Mouse (Mus musculus) adrenal gland, postnatal 4 days (tissue): Measurements from ENCODE around the gene Ptprn2. TPM values are rescaled to one million over a fixed set of nuclear protein-coding genes. Genes with fewer than 3 reads are reported as not detected.

ENCODE experiments used
- DNase-seq, 2 experiments: peaks; one replicate each; pipeline ENCODE4 v3.0.0; 2021 to 2022; ENCODE audit warnings: low spot score in 2 of 2, mixed read lengths in 2 of 2
- total RNA-seq, 2 experiments: library from RNA; stranded (reverse); gene quantifications; 2 replicates each; pipeline ENCODE4 v1.2.3; 2021

Gene Ptprn2
- total RNA-seq, 2 experiments from 2014 or later, result 22.2 to 28.1 TPM

DNA sequence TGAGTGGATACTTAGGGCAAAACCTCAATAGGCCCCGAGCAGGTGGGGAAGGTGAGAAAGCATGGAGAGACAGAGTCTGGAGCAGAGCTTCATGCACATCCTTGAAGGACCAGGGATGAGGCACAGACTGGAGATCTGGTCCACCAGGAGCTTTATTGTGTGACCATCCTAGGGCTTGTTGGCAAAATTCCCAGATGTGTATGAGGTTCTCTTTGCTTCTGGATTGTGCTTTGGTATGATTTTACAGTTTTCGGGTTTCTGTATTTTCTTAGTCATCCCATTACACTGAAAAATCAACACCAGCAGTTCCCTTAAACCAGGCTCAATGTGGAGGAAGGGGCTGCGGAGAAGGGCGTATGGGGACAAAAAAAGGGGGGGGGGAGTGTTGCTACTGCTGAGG, 621.2 kb downstream of the Ptprn2 start:
- DNase-seq, result no peak

DNA sequence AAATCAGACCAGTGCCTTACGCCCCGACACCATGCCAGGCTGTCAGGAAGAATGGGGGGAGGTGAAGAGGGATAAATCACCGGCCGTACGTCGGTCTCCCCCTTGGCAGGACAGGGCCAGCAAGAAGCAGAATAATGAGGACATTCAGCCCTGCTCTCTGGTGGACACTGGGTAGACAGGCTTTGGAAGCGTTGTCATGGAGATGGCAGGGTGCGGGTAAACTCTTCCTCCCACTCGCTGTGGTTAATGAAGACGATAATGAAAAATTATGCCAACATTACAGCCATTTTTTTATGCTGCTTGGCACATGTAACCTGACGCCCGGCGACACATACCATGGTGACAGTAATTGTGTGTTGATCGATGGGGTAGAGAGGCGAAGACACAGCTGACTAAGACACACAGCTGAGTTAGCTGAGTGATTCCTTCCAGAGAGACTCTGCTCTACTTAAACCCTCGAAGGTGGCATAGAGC, 621.7 kb downstream of the Ptprn2 start:
- no peak for DNase-seq

DNA sequence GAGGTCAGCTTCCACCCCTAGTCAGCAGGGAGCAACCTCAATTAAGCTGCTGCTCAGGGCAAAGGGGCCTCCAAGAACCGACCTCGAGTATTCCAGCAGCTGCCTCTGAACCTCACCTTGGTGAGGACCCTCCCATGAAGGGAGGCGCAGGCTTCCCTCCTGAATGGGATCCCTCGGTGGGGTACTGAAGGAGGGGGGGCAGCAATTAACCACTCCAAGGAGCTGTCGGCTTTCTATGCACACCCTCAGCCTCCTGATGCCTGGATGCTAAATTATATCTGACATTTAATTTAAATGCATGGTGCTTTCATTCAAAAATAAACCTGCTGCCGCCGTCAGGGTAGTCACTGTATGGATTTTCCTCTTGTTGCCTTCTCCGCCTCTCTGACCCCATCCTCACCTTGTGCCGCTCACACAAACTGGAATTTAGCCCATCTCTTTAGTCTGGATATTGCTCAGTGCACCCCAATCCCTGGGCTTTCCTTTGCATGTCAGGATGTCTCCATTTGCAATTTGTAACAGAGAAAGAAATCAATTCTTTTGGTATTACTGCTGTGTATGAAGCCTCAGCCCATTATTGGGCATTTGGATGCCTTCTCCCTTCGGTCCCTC, 629.8 kb downstream of the Ptprn2 start:
- DNase-seq, result no peak

DNA sequence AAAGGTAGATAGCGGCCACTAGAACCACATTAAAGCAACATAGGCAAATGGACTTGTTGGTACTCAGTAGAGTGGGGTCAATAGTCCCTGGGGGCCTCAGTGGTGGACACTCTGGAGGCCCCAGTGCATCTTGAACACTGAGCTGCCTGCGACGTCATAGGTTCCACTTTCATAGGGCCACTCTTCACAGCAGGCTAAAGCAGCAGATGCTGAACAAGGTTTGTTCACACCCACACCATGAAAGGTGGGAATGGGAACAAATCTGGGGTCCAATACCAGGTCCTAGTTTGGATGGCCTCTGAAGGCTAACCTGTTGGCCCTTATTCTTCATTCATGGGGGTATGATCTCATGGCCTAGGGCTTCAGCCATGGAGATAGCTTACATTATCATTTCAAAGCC, 641.6 kb downstream of the Ptprn2 start:
- no peak for DNase-seq

DNA sequence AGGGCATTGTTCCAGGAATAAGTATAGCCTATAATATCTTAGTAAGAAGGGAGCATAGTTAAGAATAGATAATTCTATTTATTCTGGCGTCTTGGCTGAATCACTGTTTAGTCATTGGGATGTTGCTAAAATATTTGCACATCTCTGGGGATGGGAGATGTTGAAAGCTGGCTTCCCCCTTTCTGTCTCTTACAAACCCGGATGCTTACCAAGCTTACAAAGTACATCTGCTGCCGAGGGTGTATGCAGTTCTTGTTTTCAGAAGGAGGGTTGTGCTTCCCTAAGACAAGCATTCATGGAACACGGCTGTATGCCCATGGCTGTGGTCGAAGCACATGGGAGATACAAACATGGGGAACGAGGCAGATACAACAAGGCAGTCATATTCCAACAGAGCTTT, 642.0 kb downstream of the Ptprn2 start:
- DNase-seq, result no peak

DNA sequence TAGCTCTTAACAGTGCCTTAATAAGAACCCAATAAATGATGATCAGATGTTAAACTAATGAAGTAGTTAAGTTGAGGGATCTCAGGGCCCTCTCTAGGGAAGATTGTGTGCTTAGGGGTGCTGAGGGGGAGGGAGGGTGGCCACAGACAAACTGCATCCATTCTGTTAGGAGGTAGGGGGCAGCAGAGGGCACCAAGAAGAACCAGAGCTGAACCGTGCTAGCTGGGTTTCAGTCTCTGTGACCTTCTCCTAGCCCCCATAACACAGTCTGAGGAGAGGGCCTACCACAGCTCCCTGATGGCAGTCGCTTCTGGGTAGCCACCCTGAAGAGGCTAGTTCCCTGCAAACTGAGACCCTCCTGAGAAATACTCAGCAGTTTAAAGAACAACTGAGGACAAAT, 646.6 kb downstream of the Ptprn2 start:
- no peak for DNase-seq

DNA sequence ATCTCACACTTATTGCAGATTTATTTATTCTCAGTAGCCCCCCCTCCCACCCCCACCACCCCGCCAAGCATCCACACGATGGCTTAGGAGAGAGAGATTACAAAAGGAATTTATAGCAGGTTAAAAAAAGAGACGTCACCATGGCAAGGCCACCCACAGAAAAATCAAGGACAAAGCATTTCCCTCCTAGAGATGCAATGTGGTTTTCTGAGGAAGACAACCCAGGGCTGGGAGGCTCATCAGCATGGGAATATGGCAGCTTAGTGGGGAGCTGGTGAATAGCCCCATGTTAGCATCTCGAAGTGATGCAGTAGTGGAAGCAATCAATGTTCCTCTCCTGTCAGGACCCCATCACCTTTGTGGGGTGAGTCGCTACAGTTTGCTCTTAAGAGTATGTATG, 649.7 kb downstream of the Ptprn2 start:
- DNase-seq, result no peak

DNA sequence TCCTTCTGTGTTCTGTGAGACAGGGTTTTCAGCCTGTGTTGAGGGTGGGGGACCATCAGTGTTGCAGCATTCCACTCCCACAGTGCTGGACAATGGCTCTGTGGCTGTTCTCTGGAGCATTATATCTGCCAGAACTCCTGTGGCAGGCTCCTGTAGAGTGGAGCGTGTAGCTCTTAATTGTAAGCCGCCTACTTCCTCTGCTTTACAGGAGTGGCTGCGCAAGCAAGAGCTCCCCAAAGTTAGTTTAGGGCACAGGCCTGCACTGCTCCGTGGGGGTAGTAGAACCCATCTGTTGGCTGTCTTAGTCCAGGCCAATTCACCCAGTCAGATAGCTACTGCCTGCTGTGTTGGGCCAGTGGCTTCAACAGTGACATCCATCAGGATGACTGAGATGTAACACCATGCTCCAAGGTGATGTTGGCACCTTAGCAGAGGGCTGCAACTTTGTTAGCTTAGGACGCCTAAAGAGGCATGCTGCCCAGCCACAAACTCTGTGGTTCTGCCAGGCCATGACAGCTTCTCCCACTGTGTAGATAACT, 651.0 kb downstream of the Ptprn2 start:
- DNase-seq, result no peak

DNA sequence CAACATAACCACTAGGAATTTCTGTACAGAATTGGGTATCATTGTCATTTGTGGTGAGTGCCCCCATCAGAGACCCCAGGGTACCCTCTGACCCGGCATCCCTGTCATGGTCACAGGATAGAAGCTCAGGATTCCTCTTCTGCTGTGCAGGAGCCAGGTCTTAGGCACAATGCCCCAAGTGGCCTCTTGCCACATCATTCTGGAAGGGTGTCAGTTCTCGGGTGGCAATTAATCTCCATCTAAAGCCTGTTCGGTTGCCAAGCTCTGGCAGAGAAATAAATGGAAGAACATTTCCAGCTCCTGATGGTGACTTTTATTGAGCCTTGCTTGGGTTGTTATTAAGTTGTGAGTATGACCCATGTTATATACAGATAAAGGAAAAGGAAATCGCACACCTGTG, 655.4 kb downstream of the Ptprn2 start:
- no peak for DNase-seq

DNA sequence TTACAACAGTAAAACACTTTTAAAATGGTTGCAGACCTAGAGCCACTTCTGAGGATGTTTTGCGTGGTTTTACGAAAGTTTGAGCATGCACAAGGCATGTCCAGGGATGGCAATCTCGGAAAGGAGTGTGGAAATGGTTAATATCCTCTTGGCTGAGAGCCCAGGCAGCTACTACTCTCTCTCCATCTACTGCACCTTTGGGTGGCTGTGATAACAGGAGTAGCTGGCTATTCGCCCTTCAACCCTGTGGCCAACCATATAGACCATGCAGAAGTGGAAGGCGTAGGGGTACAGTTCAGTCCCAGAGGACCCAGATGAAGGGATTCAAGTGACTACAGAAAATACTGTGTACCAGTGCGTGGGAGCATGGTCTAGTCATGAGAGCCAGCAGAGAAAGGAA, 655.9 kb downstream of the Ptprn2 start:
- no peak for DNase-seq

DNA sequence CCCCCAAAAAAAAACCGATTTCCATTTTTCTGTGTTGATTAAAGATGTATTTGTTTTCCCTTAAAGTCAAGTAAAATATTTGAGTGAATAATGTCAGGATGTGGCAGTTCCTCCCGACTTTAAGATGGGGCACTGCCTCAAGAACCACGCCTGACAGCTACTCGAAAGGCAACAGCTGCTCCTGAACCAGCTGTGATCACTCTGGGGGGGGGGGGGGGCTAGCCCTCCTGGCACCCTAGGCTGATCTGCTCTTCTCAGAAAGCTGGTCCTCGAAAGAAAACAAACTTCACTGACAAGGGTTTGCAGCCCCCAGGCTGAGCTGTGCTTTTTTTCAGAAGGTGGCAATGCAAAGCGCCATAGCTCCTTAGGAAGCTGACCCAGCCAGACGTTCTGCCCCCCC, 663.7 kb downstream of the Ptprn2 start:
- no peak for DNase-seq

DNA sequence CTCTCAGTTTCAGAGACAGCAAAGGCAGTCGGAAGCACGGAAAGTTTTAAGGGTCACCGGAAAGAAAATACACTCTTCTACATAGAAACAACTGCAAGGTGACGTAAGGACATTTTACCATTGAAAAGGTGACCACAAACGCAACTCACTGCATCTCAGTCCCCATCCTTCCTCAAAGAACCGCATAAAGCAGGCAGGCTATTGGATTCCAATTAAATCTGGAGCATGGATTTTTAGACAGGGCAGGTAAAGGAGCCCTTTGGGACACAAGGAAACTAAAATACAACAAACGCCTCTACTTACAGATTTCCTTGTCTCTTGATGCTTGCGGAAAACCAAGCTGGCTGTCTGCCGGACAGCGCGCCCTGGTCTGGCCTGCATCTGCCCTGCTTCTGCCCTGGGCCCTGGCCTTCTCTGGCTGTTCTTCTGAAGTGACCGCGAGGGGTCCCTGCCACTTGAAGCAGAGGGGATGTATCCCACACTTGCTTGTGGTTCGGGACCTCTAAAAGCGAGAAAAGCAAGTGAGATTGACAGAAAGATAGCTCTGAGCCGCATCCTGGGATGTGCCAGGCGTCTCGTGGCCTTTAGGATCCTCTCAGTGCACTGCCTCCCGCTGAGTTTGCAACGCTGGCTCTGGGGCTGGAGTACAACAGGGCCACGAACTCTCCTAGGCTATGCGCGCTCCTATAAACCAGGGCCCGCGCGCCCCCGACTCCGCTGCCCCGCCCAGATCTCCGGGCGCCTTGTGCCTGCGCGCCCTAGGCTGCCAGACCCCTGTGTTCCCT, 665.3 kb downstream of the Ptprn2 start:
- DNase-seq, result no peak

DNA sequence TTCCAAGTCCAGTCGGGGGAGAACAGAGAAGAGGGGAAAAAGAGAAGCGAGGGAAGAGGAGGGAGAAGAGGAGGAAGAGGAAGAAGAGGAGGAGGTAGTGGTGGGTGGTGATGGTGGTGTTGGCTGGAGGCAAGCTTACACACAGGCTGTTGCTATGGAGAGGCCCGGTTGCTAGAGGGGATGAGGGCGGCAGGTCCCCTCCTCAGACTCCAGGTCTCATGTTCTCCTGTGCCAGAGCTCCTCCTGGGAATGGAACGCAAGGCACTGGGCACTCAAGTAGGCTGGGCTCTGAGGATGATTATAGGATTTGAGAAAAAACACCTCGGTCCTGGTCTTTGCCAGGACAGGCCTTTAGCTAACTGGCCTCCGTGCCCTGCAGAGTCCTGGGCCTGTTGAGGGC, 666.1 kb downstream of the Ptprn2 start:
- no peak for DNase-seq

DNA sequence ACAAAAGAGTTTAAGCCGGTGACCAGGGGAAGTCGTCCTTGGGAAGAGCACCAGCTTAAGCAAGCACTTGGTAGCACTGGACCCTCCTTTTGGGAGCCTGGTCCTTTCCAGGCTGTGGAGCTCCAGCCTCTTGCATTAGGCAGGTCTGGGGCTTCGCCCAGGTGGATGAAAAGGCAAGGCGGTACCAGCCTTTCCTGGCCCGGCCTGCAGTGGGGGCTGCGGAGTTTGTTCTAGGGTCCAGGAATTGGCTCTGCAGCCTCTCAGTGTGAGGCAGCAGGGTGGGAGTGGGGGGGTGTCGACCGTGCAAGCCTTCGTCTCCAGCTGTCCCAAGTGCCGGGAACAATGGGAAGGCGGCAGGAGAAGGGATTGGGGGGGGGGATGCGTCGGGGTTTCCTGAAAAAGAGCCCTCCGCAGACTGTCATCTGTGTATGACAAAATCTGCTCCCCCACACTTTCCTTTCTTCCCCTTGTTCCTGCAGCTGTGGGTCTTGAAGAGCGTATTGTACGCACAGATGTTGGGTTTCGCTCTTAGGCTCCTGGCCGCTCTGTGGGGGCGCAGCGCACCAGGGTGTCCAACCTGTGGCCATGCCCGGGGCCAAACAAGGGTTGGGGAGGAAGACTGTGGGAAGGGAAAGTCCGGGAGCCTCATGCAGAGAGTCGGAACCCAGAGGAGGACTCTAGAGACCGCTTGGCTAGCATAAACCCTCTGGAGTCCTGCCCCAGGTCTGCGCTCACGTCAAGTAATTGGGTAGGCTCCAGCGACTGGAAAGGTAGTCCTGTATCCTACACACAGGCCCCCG, 667.0 kb downstream of the Ptprn2 start:
- no peak for DNase-seq

DNA sequence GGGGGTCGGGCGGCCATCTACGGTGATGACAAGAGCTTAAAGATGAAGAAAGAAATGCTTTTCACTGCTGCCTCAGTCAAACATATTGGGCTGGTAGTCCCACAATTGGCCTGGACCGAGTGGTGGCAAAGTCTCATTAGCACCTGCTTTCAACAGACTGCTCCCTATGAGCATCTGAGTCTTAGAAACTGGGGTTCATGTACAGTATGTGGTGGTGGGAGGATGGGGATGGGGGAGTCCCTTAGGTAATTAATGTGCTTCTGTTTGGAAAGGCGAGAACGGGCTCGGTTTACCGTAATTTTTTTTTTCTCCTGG, 667.6 kb downstream of the Ptprn2 start:
- no peak for DNase-seq

DNA sequence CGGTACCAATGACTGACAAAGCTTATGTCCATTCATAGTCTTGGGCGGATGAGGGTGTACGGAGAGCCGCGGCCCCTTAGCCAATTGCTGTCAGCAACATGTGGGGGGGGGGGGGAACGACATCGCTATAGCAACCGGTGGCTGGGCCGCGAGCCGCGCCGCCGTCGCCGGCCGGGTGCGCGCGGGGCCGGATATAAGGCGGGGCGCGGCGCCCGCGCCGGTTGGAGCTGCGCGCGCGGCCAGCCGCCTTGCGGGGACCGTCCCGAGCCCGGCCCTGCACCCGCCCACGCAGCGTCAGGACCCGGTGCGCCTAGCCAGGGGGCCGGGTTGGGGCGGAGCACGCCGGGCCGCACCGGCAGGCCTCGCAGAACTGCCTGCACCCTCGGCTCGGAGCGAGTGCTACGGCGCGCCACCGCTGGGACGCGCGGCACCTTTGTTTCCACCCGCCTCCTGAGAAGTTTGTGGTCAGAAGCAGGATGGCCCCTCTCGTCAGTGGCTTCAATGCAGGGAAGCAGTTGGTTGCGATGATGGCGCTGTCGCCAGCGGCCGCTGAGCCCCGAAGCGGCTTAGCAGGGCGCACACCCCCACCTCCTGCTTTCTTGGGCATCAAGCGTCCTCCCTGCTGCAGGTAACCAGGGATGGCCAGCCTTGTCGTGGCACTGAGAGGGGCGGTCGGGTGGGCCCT, 668.3 kb downstream of the Ptprn2 start:
- DNase-seq, result peak in 1 of 2 experiments; percentile 11

DNA sequence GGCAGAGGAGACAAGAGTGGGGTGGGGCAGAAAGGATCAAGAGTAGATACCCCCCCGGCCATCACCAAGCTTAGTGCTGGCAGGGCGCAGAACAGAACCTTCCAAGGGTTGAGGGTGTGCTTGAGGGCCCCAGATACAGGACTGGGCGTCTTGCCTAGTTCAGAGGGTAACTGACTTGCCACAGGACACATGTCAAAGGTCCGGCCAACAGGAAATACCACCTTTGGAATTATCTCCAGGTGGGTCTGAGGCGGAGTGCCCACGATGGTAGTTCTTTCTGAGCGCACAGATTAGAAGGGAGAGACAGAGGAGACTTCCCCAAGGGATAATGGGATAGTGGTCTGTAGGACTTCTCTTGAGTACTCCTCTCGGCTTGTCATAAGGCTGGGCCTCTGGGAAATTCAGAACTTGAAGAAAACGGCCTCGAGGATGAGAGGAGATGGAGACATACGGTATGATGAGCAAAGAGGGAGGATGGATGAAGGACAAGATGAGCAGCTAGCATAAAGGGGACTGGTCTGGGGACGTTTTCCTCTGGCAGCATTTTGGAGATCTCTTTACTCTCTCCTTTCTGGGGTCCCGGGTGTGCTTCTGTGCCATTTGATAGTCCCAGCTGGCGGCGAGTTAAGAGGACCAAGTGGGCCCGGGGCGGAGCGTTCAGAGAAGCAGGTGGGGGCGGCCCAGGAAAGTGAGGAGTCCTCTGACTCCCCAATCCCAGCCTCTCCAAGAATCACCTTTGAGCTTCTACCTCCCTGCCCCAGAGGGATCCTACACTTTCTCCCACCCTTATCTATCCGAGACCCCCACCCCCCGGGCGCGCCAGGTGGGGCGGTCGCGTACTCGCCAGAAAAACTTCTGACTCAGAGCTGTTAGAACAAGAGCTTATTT, 669.1 kb downstream of the Ptprn2 start:
- no peak for DNase-seq

DNA sequence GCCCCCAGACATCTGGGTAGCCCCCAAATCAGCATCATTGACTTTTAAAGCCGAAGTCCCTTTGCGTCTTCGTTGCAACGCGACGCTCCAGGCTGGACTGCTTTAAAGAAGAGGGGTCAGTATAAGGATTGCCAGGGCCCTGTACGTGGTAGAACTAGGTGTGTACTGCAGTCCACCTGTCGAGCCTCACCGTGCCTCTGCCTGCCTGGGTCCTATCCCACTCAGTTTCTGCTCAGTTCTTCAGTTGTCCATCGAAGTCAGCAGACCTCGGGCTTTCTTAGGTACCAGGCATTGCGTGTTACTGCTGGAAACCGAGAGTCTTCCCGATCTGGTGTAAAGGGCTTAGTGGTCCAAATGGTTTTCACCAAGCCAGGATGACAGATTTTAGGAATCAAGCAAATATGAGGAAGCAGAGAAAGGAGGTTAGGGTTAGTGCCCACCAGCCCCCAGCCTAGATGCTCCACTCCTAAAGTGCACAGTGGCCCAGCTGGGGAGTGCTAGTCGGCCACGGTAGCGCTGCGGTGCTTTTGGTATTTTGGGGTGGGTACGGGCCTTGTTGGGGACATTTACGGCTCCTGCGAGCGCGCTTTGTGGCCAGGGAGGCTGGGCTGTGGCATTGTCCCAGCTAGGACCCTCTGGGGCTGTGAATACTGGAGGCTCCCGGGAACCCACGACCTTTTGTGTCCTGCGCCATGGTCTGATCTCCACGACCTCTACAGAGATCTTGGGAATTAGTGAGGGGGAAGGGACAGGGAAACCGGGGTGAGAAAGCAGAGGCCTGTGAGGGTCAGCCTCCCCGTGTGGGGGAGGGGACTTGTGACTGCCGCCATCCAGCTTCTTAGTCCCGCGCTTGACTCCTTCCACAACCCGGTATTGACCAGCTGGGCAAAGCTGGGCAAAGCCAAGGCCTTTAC, 670.0 kb downstream of the Ptprn2 start:
- no peak for DNase-seq

DNA sequence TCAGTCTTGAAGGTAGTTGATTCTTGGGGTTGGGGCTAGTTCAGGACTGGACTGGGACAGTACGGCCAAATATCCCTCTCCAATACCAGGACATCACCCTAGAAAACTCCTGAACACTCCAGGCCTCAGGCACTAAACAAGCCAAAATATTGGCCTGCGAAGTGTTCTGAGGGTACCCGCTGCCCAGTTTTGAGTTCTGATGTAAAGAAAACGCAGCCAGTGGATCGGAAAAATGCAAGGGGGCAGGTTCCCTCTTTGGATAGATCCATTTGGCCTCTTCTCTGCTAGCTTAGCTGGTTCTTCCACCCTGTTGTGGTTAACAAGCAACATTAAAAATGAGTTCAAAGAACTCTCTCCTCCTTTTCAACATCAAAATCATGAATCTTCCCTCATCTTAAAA, 670.7 kb downstream of the Ptprn2 start:
- no peak for DNase-seq
